Mouse (Mus musculus) brain, embryonic 14.5 days (tissue): ENCODE data around the gene Hcfc2. TPM values are rescaled to one million over a fixed set of nuclear protein-coding genes. Genes with fewer than 3 reads are reported as not detected.

Experiments
- DNase-seq: peaks from one replicate; pipeline ENCODE4 v3.0.0-alpha.2; 2011; ENCODE audit warnings: low read depth
- CTCF ChIP-seq: fragments of 200-500 bp; IDR thresholded peaks from 2 replicates; pipeline ENCODE4 v1.5.1; 2012; ENCODE audit warnings: inconsistent platforms, mild to moderate bottlenecking, moderate library complexity, borderline replicate concordance; ENCODE audit not compliant: insufficient read depth, insufficient read length; ENCODE audit errors: extremely low read depth
- POLR2A ChIP-seq: fragments of 200-500 bp; IDR thresholded peaks from 2 replicates; pipeline ENCODE4 v1.6.1; 2012; ENCODE audit warnings: mild to moderate bottlenecking, inconsistent platforms, borderline replicate concordance; ENCODE audit not compliant: poor library complexity, insufficient read depth, insufficient read length, severe bottlenecking; ENCODE audit errors: extremely low read depth
- polyA plus RNA-seq: library from polyadenylated mRNA; depleted of rRNA; stranded (reverse); fragments of >200 nt; gene quantifications from 2 replicates; pipeline ENCODE4 v1.2.3, GENCODE M21; 2012

Gene Hcfc2
- polyA plus RNA-seq, 1 experiment, result 28.5 TPM

- no peak for DNase-seq
- TF ChIP-seq POLR2A (no peak), CTCF (no peak)
Observed at GRCm38 (mm10) chr10:82746988-82747850, 51.3 kb downstream of the Hcfc2 start.

GRCm38 (mm10) chr10:82750778-82751177 is 54.8 kb downstream of the Hcfc2 start:
- DNase-seq, result no peak
- TF ChIP-seq POLR2A (no peak), CTCF (no peak)

- DNase-seq, result no peak
- TF ChIP-seq CTCF, result no peak
- TF ChIP-seq POLR2A, result no peak
Observed at GRCm38 (mm10) chr10:82752921-82753320, 57.0 kb downstream of the Hcfc2 start.

GRCm38 (mm10) chr10:82754642-82755041 is 58.7 kb downstream of the Hcfc2 start:
- TF ChIP-seq POLR2A (no peak), CTCF (no peak)
- DNase-seq, result no peak

DNA sequence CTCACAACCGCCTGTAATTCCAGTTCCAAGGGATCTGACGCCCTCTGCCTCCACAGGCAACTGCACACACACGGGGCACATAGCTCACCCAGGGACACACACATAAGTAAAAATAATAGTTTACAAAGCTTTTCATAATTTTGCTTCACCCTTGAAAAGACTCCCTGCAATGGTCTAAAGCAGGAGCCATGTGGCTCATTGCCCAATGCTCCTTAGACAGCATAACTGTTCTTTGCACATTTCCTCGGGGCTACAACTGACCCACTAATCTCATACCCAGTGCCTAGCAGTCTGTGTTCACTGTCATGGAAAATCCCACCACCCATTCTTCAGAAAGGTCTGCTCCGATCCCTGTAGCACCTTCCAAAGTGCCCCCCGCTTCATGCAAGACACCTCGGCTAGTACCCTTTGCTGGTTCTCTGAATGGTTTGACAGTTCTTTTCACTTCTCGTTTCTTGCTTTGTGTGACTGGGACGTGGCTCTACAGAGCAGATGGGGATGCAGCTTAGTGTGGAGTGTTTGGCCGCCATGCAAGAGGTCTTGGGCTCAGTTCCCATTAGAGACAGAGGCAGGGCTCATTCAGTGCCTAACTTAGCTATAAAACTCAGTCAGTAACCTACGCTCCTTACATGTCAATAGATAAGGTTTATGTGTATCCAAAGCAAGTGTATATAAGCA is 59.4 kb downstream of the Hcfc2 start:
- DNase-seq, result peak; percentile 60
- TF ChIP-seq CTCF, result no peak
- no peak for TF ChIP-seq POLR2A

- TF ChIP-seq POLR2A (no peak), CTCF (no peak)
- no peak for DNase-seq
Observed at GRCm38 (mm10) chr10:82756466-82756865, 60.5 kb downstream of the Hcfc2 start.

GRCm38 (mm10) chr10:82757341-82757740 is 61.4 kb downstream of the Hcfc2 start:
- TF ChIP-seq CTCF (no peak), POLR2A (no peak)

GRCm38 (mm10) chr10:82758368-82758767 is 62.4 kb downstream of the Hcfc2 start:
- no peak for TF ChIP-seq CTCF
- TF ChIP-seq POLR2A, result no peak
- peak; percentile 75 for DNase-seq

More at GRCm38 (mm10) chr10:82757341-82757740, 61.4 kb downstream of the Hcfc2 start:
- DNase-seq, result peak; percentile 43

DNA sequence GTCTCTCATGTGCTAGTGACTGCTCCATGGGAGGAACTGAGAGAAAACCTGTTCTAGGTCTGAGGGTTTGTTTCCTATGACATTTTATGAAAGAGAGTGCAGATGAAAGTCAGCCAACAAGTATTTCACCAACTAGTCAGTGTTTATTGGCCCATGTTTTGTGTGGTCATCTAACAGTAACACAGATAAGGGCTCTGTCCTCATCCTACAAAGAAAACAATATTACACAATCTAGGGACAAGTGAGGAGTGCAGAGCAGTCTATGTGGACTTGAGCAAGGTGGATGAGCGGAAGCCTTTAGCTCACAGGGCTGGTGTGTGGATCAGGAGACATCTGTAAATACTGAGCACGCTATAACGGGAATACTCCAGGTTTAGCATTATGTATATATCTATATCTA is 62.9 kb downstream of the Hcfc2 start:
- DNase-seq, result no peak
- TF ChIP-seq CTCF, result no peak

- no peak for TF ChIP-seq CTCF
- TF ChIP-seq POLR2A, result no peak
- no peak for DNase-seq
Observed at GRCm38 (mm10) chr10:82759706-82760105, 63.7 kb downstream of the Hcfc2 start.

- peak; percentile 82 for DNase-seq
Observed at GRCm38 (mm10) chr10:82761037-82761811, 65.3 kb downstream of the Hcfc2 start.

More at GRCm38 (mm10) chr10:82761037-82761811, 65.3 kb downstream of the Hcfc2 start:
- TF ChIP-seq CTCF (no peak), POLR2A (no peak)
